Mouse (Mus musculus): ENCODE results near the gene Utrn. TPM values are rescaled to one million over a fixed set of nuclear protein-coding genes. Genes with fewer than 3 reads are reported as not detected.

Utrn gene
- polyA plus RNA-seq, 1 experiment from 2014 or later = 68.1 TPM

DNA sequence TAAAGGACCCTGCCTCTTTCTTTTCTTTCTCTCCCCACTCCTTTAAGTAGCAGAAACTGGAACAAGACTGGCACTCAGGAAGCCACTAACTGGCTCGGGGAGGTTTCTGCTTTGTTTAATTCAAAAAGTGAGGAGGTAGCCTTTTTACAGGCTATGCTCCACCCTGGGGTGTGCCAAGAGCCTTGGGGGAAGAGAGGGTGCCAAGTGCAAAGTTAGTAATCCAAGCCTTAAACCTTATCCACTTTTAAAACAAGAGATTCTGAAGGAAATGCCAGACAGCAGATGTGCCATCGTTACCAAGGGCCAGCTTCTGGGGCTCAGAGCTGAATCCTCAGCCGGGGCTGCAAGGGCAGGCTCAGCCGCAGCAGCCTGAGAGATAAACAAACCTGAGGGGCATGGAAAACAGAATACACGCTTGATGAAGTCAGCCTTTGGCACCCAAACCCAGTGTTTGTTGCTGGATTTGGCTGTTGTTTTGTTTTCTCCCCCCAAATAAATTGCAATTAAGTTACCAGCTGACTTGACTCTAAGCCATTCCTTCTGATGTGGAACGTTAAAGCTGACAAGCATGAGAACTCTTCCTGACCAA is 322.0 kb downstream of the Utrn start:
- Histone ChIP-seq H3K4me2 (peak overlapping the region; percentile 36), H3K36me3 (no peaks in the 10 kb centered on the region), H3K9ac (no peak overlapping the region), H3K4me3 (replicated peaks) (peak overlapping the region; percentile 22), H3K4me1 (peaks cover 3% of the 10 kb centered on the region; the same call in 1 of the 2 replicates), H3K27ac (no peak overlapping the region), H3K9me3 (no peaks in the 10 kb centered on the region), H3K27me3 (replicated peaks) (no peaks in the 10 kb centered on the region)
- 24% methylated on average over 6 of the region's 6 CpGs for WGBS
- no peak for ATAC-seq (ENCODE audit: insufficient read depth, low FRiP score, low read depth)

DNA sequence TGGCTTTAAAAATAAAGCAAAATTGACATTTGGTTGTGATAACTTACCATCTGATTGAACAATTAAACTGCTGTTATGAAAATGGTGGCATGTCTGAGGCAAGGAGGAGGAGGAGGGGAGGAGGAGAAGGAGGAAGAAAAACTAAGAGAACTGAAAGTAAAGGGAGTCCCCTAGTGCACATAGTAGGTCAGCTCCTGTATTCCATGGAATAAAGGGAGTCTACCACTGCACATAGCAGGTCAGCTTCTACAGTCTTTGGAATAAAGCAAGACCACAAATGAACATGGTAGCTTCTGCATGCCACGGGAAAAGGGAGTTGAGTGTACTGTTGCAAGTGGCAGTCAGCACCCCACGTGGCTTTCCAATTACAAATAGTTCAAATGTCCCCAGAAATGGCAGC is 323.7 kb downstream of the Utrn start:
- Histone ChIP-seq H3K9ac (no peak overlapping the region), H3K36me3 (no peaks in the 10 kb centered on the region), H3K4me3 (replicated peaks) (no peak overlapping the region), H3K27me3 (replicated peaks) (no peaks in the 10 kb centered on the region), H3K4me1 (peaks cover 2% of the 10 kb centered on the region; the same call in 1 of the 2 replicates), H3K27ac (no peak overlapping the region), H3K4me2 (no peak overlapping the region), H3K9me3 (no peaks in the 10 kb centered on the region)
- ATAC-seq (ENCODE audit: insufficient read depth, low FRiP score, low read depth) = no peak
- 80% methylated on average over 2 of the region's 2 CpGs for WGBS

DNA sequence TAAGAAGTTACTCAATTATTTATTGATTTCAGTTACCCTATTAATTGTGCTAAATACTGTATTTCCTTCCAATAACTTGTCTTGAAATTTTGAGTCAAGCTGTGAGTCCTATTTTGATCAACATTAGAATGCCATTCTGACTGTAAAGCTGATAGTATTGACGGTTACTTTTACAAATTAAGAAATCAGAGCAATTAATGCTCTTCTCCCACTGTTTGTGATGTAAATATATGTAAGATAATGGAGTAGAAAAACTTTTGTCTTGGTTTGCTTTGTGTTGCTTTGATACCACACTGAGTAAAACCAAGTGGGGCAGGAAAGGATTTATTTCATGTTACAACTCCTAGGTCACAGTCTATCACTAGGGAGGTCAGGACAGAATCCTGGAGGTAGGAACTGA is 327.4 kb downstream of the Utrn start:
- no peak overlapping the region for H3K9ac ChIP-seq
- no peaks in the 10 kb centered on the region for H3K9me3 ChIP-seq
- no peaks in the 10 kb centered on the region for H3K27me3 ChIP-seq (replicated peaks)
- H3K4me1 ChIP-seq = no peaks in the 10 kb centered on the region
- no peak for ATAC-seq (ENCODE audit: insufficient read depth, low FRiP score, low read depth)
- 84% methylated on average over 1 of the region's 1 CpGs for WGBS
- H3K4me2 ChIP-seq = no peak overlapping the region
- H3K36me3 ChIP-seq = peaks cover 3% of the 10 kb centered on the region; the same call in 1 of the 2 replicates
- H3K4me3 ChIP-seq (replicated peaks) = no peak overlapping the region
- H3K27ac ChIP-seq = no peak overlapping the region

DNA sequence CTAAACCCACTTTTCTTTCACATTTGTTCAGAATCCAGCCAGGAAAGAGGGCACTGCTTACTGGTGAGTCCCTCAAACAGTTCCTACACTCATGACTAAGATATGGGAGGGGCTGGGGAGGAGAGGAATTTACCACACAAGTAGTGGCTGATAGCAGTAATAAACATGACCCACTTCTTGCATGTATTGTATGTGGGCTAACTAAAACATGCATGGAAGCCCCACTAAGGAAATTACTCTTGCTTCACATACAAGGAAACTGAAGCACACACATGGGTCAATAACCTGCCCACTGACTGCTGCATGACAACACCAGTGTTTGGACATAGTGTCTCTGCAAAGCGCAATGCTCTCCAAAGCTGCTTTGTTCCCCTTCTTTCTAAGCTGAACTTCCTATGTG is 333.9 kb downstream of the Utrn start:
- no peak overlapping the region for H3K4me2 ChIP-seq

DNA sequence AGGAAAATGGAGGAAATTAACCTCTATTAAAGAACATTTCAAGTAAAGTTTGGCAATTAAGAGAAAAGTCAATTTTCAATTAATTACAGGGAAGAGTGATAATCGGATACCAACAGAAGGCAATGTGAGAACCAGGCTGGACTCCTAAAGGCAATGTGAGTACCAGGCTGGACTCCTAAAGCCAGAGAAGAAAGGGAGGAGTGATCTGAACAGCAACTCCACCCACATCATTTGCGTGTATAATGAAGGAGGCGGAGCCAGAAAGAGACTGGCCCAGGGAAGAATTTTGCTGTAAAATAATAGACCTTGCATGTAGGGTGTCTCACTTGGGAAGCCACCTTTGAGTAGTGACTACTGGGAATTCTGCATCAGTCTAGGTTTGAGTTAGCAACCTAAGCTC is 334.4 kb downstream of the Utrn start:
- Histone ChIP-seq H3K27me3 (replicated peaks) (no peaks in the 10 kb centered on the region), H3K9ac (no peak overlapping the region), H3K9me3 (no peaks in the 10 kb centered on the region), H3K4me1 (no peaks in the 10 kb centered on the region), H3K27ac (no peak overlapping the region), H3K4me2 (no peak overlapping the region), H3K36me3 (peaks cover 3% of the 10 kb centered on the region; the same call in 1 of the 2 replicates), H3K4me3 (replicated peaks) (no peak overlapping the region)
- no peak for ATAC-seq (ENCODE audit: insufficient read depth, low FRiP score, low read depth)
- WGBS = 75% methylated on average over 3 of the region's 3 CpGs

More for the DNA sequence above, 333.9 kb downstream of the Utrn start:
- peaks cover 3% of the 10 kb centered on the region; the same call in 1 of the 2 replicates for H3K36me3 ChIP-seq
- no peak for ATAC-seq (ENCODE audit: insufficient read depth, low FRiP score, low read depth)
- H3K9me3 ChIP-seq = no peaks in the 10 kb centered on the region
- H3K4me3 ChIP-seq (replicated peaks) = no peak overlapping the region
- no peak overlapping the region for H3K9ac ChIP-seq
- no peaks in the 10 kb centered on the region for H3K27me3 ChIP-seq (replicated peaks)
- H3K4me1 ChIP-seq = no peaks in the 10 kb centered on the region
- 87% methylated on average over 1 of the region's 1 CpGs for WGBS
- H3K27ac ChIP-seq = no peak overlapping the region

DNA sequence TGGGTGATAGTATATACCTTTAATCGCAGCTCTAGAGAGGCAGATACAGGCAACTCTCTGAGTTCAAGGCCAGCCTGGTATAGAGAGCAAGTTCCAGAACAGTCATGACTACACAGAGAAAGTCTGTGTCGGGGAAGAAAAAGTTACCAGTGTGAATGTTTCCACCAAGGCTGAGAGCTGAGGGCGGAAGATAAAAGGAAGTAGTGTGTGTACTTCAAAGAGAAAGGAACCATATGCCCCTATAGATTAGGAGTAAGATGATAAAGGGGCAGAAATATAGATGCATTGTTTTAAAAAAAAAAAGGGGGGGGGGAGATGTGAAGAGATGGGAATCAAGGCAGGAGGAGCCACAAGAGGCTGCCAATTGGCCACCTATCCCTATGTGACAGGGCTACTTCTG is 334.9 kb downstream of the Utrn start:
- no peak overlapping the region for H3K4me2 ChIP-seq
- no peak overlapping the region for H3K9ac ChIP-seq
- H3K9me3 ChIP-seq = no peaks in the 10 kb centered on the region
- H3K4me3 ChIP-seq (replicated peaks) = no peak overlapping the region
- 81% methylated on average over 3 of the region's 3 CpGs for WGBS
- ATAC-seq (ENCODE audit: insufficient read depth, low FRiP score, low read depth) = no peak
- H3K27me3 ChIP-seq (replicated peaks) = no peaks in the 10 kb centered on the region
- no peak overlapping the region for H3K27ac ChIP-seq
- peaks cover 3% of the 10 kb centered on the region; the same call in 1 of the 2 replicates for H3K36me3 ChIP-seq
- H3K4me1 ChIP-seq = no peaks in the 10 kb centered on the region

DNA sequence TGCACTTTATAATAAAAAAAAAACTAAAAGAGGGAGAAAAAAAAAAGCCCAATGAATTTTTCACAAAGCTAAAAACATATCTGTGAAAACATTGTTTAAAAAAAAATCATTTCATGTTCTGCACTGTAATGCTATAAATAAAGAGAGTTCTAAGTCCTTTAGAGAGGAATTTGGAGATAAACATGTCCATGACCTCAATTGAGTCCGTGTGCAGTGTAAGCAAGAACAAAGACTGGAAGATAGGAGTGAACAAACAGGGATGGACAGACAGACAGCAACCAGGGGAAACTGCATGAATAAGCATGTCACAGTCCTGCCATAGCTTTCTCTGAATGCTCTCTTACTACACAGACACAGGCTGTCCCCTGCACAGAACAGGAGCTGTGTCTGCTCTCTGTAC is 347.1 kb downstream of the Utrn start:
- no peak for ATAC-seq (ENCODE audit: insufficient read depth, low FRiP score, low read depth)
- 50% methylated on average over 1 of the region's 1 CpGs for WGBS

DNA sequence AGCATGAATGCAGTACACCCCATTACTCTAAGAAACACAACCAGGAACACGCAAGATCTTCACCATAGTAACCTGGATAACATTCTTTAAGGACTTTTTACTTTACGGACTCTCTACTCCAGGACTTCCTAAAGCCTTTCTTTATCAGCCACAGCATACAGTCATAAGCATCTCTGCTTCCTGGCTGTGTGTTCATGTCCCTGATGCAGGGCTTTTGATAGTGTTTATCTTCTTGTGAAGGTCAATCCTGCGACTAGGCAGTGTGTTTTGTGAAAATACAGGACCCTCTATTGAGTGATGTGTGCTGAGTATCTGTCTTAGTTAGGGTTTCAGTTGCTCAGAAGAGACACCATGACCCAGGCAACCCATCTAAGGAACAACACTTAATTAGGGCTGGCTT is 351.0 kb downstream of the Utrn start:
- Histone ChIP-seq H3K4me3 (replicated peaks) (no peak overlapping the region), H3K27ac (no peak overlapping the region), H3K36me3 (no peaks in the 10 kb centered on the region), H3K4me1 (no peaks in the 10 kb centered on the region), H3K27me3 (replicated peaks) (no peaks in the 10 kb centered on the region), H3K4me2 (no peak overlapping the region), H3K9me3 (no peaks in the 10 kb centered on the region), H3K9ac (no peak overlapping the region)
- WGBS = 75% methylated on average over 3 of the region's 3 CpGs
- no peak for ATAC-seq (ENCODE audit: insufficient read depth, low FRiP score, low read depth)

More for the DNA sequence above, 347.1 kb downstream of the Utrn start:
- Histone ChIP-seq H3K4me3 (replicated peaks) (no peak overlapping the region), H3K4me1 (no peaks in the 10 kb centered on the region), H3K36me3 (no peaks in the 10 kb centered on the region), H3K9ac (no peak overlapping the region), H3K9me3 (no peaks in the 10 kb centered on the region), H3K27me3 (replicated peaks) (no peaks in the 10 kb centered on the region), H3K27ac (no peak overlapping the region), H3K4me2 (no peak overlapping the region)

DNA sequence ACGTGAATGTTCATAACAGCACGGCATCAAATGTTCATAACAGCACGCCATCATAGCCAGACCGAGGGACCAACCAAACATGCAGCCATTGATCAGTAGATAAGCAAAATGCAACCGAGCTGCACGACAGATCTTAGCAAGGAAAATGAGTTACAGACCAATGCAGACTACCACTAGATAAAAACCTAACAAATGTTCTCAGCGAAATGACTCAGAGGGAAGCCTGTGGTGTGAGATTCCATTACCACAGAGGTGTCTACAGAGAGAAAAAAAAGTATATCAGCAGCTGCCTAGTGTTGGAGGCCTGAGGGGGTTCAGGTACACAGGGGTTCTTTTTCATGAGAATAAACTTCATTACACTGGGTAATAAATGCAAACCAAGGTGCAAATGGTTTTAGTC is 363.6 kb downstream of the Utrn start:
- H3K4me2 ChIP-seq = no peak overlapping the region
- no peak overlapping the region for H3K27ac ChIP-seq
- no peak overlapping the region for H3K4me3 ChIP-seq (replicated peaks)
- WGBS = 79% methylated on average over 7 of the region's 7 CpGs
- no peak overlapping the region for H3K9ac ChIP-seq
- ATAC-seq (ENCODE audit: insufficient read depth, low FRiP score, low read depth) = no peak
- H3K36me3 ChIP-seq = 0 out of 2 replicates have a peak, but pooled peaks cover 2% of the 10 kb centered on the region
- H3K9me3 ChIP-seq = no peaks in the 10 kb centered on the region
- H3K27me3 ChIP-seq (replicated peaks) = no peaks in the 10 kb centered on the region
- H3K4me1 ChIP-seq = no peaks in the 10 kb centered on the region

DNA sequence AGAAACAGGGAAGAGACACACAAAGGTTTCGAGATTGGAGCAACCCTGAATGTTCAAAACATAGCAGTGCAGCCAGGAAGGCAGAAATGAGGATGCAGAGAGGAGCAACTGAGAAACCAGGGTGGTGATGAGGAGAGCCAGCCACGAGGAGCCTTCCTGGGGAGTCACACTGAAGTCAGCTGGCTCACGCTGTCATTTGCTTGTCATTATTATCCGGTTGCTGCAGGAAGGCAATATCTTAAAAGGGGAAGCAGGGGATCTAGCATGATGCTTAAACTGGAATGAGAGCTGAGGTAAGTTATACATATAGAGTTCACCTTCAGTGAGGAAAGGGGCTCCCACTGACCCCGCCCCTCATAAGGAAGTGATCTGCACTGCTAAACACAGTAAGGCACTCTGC is 368.7 kb downstream of the Utrn start:
- H3K27me3 ChIP-seq (replicated peaks) = no peaks in the 10 kb centered on the region
- H3K27ac ChIP-seq = no peak overlapping the region
- no peak overlapping the region for H3K9ac ChIP-seq
- no peaks in the 10 kb centered on the region for H3K9me3 ChIP-seq
- 0 out of 2 replicates have a peak, but pooled peaks cover 4% of the 10 kb centered on the region for H3K36me3 ChIP-seq
- 88% methylated on average over 5 of the region's 5 CpGs for WGBS
- H3K4me3 ChIP-seq (replicated peaks) = no peak overlapping the region
- no peak for ATAC-seq (ENCODE audit: insufficient read depth, low FRiP score, low read depth)
- H3K4me2 ChIP-seq = no peak overlapping the region
- H3K4me1 ChIP-seq = no peaks in the 10 kb centered on the region

DNA sequence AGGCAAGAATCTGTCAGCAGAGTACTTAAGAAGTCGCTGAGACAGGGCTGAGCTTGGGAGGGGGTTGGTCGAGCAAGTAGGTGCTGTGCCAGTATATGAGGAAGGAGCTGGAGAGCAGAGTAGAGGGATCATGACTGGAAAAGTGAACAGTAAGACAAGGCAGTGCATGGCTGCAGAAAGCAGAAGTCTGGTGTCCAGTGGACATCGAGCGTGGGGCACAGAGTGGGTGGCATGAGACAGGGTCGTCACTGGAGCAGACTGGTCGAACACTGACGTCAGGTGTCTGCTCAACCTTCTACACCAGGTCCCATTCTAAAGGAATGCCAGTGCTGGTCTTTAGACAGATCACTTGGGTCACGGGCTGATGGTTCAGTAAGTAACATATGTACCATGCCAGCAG is 371.6 kb downstream of the Utrn start:
- Histone ChIP-seq H3K4me3 (replicated peaks) (no peak overlapping the region), H3K27ac (no peak overlapping the region), H3K9ac (no peak overlapping the region), H3K4me2 (no peak overlapping the region), H3K36me3 (0 out of 2 replicates have a peak, but pooled peaks cover 4% of the 10 kb centered on the region), H3K9me3 (no peaks in the 10 kb centered on the region), H3K27me3 (replicated peaks) (no peaks in the 10 kb centered on the region), H3K4me1 (no peaks in the 10 kb centered on the region)
- WGBS = 82% methylated on average over 8 of the region's 8 CpGs
- ATAC-seq (ENCODE audit: insufficient read depth, low FRiP score, low read depth) = no peak; the same call in 1 of the 2 replicates

DNA sequence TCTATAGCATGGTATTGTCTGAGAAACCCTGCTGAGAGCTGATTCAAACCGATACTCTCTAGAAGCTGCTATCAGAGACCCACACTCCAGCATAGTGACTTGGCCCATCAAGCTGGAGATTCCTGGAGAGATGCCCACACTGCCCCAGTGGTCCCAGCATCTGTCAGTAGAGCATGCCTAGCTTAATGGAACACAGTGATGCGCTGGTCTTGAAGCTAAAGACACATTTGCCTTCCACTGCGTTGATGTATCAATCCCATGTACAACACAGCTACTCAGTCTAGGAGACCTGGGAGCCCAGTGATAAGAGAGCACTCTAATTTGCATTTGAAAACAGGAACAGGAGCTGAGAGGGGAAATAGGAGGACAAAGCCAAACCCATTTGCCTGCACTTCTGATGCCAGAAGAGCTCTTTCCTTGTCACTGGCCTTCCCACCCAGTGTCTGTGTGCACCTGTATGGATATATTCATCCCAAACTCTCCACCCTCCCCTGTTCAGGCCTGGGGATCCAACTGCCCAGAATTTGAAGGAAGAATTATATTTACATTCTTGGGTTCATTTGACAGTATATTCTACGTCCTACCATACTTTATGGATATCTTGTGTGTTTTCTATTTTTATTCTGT is 379.5 kb downstream of the Utrn start:
- H3K4me1 ChIP-seq = no peaks in the 10 kb centered on the region
- 76% methylated on average over 4 of the region's 4 CpGs for WGBS
- H3K9ac ChIP-seq = no peak overlapping the region
- no peak overlapping the region for H3K27ac ChIP-seq
- H3K36me3 ChIP-seq = no peaks in the 10 kb centered on the region
- H3K27me3 ChIP-seq (replicated peaks) = no peaks in the 10 kb centered on the region
- no peak overlapping the region for H3K4me2 ChIP-seq
- H3K4me3 ChIP-seq (replicated peaks) = no peak overlapping the region
- H3K9me3 ChIP-seq = no peaks in the 10 kb centered on the region
- ATAC-seq (ENCODE audit: insufficient read depth, low FRiP score, low read depth) = no peak
